Mouse (Mus musculus) intestine, postnatal 0 days (tissue): ENCODE data around the gene Slc27a1. TPM values are rescaled to one million over a fixed set of nuclear protein-coding genes. Genes with fewer than 3 reads are reported as not detected.
A peak's percentile ranks its signal among the peaks of the same experiment; 100 is the strongest.

Experiments used
- ATAC-seq: fragments of 200-750 bp; cut with Nextera tagmentation; 2 replicates; pipeline ENCODE4 v1.8.0; 2017; ENCODE audit warnings: mild to moderate bottlenecking, moderate TSS enrichment, moderate library complexity
- H3K27ac ChIP-seq: fragments of 300-500 bp; sonication (generic); 2 replicates; pipeline ENCODE4 v1.5.1; 2014; ENCODE audit warnings: mild to moderate bottlenecking, low read depth, low read length, moderate library complexity
- H3K27me3 ChIP-seq: fragments of 300-500 bp; sonication (generic); replicated peaks from 2 replicates; pipeline ENCODE4 v1.6.1; 2014; ENCODE audit warnings: low read length, mixed read lengths; ENCODE audit not compliant: control insufficient read depth, insufficient read depth
- H3K36me3 ChIP-seq: fragments of 300-500 bp; sonication (generic); 2 replicates; pipeline ENCODE4 v1.6.1; 2014; ENCODE audit warnings: mild to moderate bottlenecking, moderate library complexity; ENCODE audit not compliant: control insufficient read depth, insufficient read depth
- H3K4me1 ChIP-seq: fragments of 300-500 bp; sonication (generic); replicated peaks from 2 replicates; pipeline ENCODE4 v1.6.1; 2014; ENCODE audit warnings: antibody characterized with exemption, low read length, mixed read lengths; ENCODE audit not compliant: control insufficient read depth, insufficient read depth
- H3K4me2 ChIP-seq: fragments of 300-500 bp; sonication (generic); replicated peaks from 2 replicates; pipeline ENCODE4 v1.6.1; 2014; ENCODE audit warnings: low read depth, mild to moderate bottlenecking, moderate library complexity
- H3K4me3 ChIP-seq: fragments of 300-500 bp; sonication (generic); 2 replicates; pipeline ENCODE4 v1.5.1; 2014; ENCODE audit warnings: low read depth, low read length
- H3K9ac ChIP-seq: fragments of 300-500 bp; sonication (generic); 2 replicates; pipeline ENCODE4 v1.6.1; 2014; ENCODE audit warnings: mild to moderate bottlenecking, low read depth, low read length
- H3K9me3 ChIP-seq: fragments of 300-500 bp; sonication (generic); 2 replicates; pipeline ENCODE4 v1.6.1; 2016; ENCODE audit warnings: mixed run types; ENCODE audit not compliant: control insufficient read depth
- CTCF ChIP-seq: sonication (generic); IDR thresholded peaks from 2 replicates; pipeline ENCODE4 v1.5.1; 2016; ENCODE audit warnings: low read depth, mild to moderate bottlenecking, control low read depth, antibody characterized with exemption, moderate library complexity
- whole genome bisulfite sequencing: fragments of 180-500 bp; shearing (Covaris S2); extraction: QIAGEN DNeasy Blood & Tissue Kit; methylation state at CpG from one replicate; pipeline ENCODE4 v1.1.7; 2014; 5-methylcytosine and 5-hydroxymethylcytosine counted together
- polyA plus RNA-seq: library from polyadenylated mRNA; unstranded; fragments of >200 nt; fragmentation: Nextera tagmentation; extraction: Ambion mirVana; gene quantifications from 2 replicates; pipeline ENCODE4 v1.2.1, GENCODE M21; 2015

Slc27a1 gene
- polyA plus RNA-seq, 1 experiment from 2014 or later: 14.9 TPM

DNA sequence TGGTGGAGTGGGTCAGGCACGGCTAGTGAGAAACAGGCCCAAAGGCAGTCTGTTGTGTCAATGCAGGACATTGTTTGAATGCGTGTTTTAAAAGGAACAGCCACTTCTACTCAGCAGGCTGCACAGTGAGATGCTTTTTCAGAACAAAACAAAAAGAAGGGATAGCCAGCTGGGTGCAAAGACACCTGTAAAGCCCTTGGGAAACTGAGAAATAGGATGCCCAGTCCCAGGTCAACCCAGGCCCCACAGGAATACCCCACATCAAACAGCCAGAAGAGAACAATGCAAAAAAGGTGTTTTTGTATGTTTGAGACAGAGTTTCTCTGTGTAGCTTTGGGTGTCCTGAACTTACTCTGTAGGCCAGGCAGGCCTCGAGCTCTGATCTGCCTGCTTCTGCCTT is 20.1 kb downstream of the Slc27a1 start:
- Histone ChIP-seq H3K9me3 (no peaks in the 10 kb centered on the region), H3K9ac (no peak overlapping the region), H3K36me3 (peaks cover 17% of the 10 kb centered on the region; the same call in 1 of the 2 replicates), H3K27ac (no peak overlapping the region), H3K27me3 (no peaks in the 10 kb centered on the region), H3K4me1 (peaks cover 11% of the 10 kb centered on the region; the same call in 1 of the 2 replicates), H3K4me3 (no peak overlapping the region), H3K4me2 (no peak overlapping the region)
- ATAC-seq: no peak
- 78% methylated on average over 3 of the region's 3 CpGs for WGBS
- no peak for TF ChIP-seq CTCF

DNA sequence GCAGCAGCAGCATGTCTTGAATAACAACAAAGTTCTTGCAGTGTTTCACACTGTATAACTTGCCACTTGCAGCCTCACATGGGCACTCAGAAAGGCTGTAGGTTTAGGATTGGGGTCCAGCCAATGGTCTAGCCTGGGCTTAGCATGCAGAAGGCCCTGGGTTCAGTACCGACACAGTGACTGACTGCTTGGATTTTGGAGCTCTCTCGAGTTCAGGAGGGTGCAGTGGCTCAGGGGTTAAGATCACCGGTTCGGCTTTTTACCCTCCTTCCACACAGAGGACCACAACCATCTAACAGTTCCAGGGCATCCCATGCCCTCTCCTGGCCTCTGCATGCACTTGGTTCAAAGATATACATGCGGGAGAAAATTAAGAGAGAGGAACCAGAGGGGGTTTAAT is 22.3 kb downstream of the Slc27a1 start:
- Histone ChIP-seq H3K4me1 (peaks cover 11% of the 10 kb centered on the region; the same call in 1 of the 2 replicates), H3K9me3 (no peaks in the 10 kb centered on the region), H3K4me3 (peak overlapping the region; percentile 64), H3K4me2 (peak overlapping the region; percentile 82), H3K27ac (no peak overlapping the region), H3K27me3 (no peaks in the 10 kb centered on the region), H3K9ac (peak overlapping the region; percentile 79; the same call in 1 of the 2 replicates), H3K36me3 (peaks cover 2% of the 10 kb centered on the region; the same call in 1 of the 2 replicates)
- ATAC-seq: no peak
- WGBS: 24% methylated on average over 5 of the region's 5 CpGs
- no peak for TF ChIP-seq CTCF

DNA sequence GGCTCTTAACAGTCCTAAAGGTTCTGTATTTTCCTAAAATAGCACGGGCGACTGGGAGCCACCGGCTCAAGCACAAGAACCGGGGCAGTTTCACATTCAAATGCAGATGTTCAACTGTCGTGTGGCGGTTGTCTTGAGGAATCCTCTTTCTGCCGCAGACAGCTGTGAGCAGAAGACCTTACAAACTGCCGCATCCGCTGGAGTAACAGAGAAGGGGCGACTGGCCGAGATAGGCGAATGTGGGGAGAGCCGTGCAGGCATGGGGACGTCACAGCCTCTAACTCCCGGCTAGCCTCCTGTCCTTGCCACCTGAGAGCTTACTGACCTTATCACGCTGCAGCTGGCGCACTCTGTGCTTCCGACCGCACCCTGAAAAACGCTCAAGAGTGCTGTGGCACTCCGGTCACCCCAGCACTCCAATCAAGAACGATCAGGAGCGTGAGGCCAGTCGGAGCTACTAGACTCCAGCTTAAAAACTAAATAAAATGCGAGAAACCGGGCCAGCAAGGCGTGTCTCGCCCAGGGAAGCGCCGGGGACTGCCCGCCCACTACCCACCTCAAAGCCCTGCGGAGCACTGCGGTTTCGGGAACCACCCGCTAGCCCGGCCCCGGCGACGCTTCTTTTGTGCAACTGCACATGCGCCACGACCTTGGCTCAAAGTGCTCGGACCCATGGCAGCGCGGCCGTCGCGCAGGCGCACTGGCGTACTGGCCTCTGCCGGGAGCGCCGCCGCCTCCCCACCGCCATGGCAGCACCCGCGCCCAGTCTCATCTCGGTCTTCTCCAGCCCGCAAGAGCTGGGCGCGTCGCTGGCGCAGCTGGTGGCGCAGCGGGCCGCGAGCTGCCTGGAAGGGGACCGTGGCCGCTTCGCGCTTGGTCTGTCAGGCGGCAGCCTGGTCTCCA is 23.0 kb downstream of the Slc27a1 start, which contains the start of gene Pgls:
Gene Pgls (plus strand): TSS at position 706 of the 903 bp plus-strand sequence.
- peak within 1 kb of the TSS; percentile 82 for H3K4me2 ChIP-seq
- H3K27ac ChIP-seq: peak within 1 kb of the TSS; percentile 95
- peak within 1 kb of the TSS; percentile 64 for H3K4me3 ChIP-seq
- peak; percentile 81 for ATAC-seq
- no peaks in the 10 kb centered on the region for H3K27me3 ChIP-seq
- peak within 1 kb of the TSS; percentile 79 for H3K9ac ChIP-seq
- H3K36me3 ChIP-seq: no peaks in the 10 kb centered on the region; the same call in 1 of the 2 replicates
- under 1% methylated on average over 71 of the region's 71 CpGs for WGBS
- H3K9me3 ChIP-seq: no peaks in the 10 kb centered on the region
- peaks cover 11% of the 10 kb centered on the region; the same call in 1 of the 2 replicates for H3K4me1 ChIP-seq
- TF ChIP-seq CTCF: no peak

DNA sequence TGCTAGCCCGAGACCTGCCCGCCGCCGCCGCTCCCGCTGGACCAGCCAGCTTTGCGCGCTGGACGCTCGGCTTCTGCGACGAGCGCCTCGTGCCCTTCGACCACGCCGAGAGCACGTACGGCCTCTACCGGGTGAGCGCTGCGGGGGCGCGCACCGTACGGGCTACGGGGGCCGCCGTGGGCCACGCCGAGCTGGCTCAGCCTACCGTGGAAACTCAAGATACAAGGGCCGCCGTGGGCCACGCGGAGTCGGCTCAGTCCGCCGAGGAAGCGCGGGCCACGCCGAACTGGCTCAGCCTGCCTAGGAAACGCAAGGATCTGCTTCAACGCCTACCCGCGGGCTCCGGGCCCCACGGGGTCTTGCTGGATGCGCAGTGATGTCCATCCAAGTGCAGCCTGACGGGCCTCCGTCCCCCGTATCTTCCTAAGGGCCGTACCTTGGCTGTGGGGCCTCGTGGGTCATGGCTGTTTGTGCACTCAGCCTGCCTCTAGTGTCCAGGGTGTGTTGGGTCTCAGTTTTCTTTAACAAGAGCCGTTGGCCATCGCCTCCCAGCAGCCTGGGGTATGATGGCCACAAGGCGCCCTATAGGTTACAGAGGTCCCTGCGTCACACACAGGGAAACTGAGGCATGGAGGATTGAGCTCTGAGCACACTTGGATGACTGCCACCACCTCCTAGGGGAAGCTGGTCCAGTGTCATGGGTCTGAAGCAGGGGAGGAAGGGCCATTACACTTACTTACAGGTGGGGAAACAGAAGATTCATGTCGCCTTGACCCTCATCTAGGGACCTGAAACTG is 23.9 kb downstream of the Slc27a1 start:
- ATAC-seq: peak; percentile 56
- H3K9ac ChIP-seq: peak overlapping the region; percentile 79
- 4% methylated on average over 60 of the region's 60 CpGs for WGBS
- peak overlapping the region; percentile 64 for H3K4me3 ChIP-seq
- H3K4me1 ChIP-seq: peaks cover 11% of the 10 kb centered on the region; the same call in 1 of the 2 replicates
- no peaks in the 10 kb centered on the region; the same call in 1 of the 2 replicates for H3K36me3 ChIP-seq
- TF ChIP-seq CTCF: peak; percentile 24
- peak overlapping the region; percentile 95 for H3K27ac ChIP-seq
- H3K9me3 ChIP-seq: no peaks in the 10 kb centered on the region
- peak overlapping the region; percentile 82 for H3K4me2 ChIP-seq
- no peaks in the 10 kb centered on the region for H3K27me3 ChIP-seq

DNA sequence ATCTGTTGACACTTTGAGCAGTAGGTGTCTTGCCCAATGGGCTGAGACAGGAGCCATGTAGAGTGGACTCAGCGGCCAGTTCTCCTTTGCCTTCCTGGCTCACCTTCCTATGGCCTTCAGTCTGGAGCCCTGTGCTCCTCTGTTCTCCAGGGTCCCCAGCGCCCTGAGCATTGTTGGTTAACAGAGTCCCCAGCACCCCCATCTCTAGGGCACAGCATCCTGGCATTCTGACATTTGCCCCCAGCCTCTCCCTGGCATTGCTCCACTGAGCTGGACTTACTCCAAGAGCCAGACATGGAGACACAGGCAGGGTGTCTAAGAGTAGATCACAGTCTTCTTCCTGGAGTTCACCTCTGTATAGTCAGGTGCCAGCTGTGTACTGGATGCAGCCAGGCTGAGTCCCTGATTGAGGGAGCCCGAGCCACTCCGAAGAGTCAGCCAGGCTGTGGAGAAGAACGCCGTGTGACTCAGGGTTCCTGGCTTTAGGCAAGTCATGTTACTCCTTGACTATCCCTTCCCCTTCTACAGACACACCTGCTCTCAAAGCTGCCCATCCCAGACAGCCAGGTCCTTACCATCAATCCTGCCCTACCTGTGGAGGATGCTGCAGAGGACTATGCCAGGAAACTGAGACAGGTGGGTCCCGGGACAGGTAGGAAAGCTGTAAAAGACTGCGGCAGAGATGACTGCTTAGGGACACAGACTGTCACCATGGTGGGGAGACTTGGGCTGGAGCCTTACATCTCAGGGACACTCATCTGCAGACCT is 25.1 kb downstream of the Slc27a1 start:
- Histone ChIP-seq H3K9me3 (no peaks in the 10 kb centered on the region), H3K36me3 (no peaks in the 10 kb centered on the region; the same call in 1 of the 2 replicates), H3K4me1 (peaks cover 11% of the 10 kb centered on the region; the same call in 1 of the 2 replicates), H3K4me3 (no peak overlapping the region), H3K9ac (no peak overlapping the region), H3K27me3 (no peaks in the 10 kb centered on the region), H3K4me2 (peak overlapping the region; percentile 82; the same call in 1 of the 2 replicates), H3K27ac (no peak overlapping the region)
- TF ChIP-seq CTCF: no peak
- ATAC-seq: no peak
- WGBS: 90% methylated on average over 8 of the region's 8 CpGs
